Comparison of ENCODE assay signal across 8 mouse cellular contexts in the genomic region with DNA sequence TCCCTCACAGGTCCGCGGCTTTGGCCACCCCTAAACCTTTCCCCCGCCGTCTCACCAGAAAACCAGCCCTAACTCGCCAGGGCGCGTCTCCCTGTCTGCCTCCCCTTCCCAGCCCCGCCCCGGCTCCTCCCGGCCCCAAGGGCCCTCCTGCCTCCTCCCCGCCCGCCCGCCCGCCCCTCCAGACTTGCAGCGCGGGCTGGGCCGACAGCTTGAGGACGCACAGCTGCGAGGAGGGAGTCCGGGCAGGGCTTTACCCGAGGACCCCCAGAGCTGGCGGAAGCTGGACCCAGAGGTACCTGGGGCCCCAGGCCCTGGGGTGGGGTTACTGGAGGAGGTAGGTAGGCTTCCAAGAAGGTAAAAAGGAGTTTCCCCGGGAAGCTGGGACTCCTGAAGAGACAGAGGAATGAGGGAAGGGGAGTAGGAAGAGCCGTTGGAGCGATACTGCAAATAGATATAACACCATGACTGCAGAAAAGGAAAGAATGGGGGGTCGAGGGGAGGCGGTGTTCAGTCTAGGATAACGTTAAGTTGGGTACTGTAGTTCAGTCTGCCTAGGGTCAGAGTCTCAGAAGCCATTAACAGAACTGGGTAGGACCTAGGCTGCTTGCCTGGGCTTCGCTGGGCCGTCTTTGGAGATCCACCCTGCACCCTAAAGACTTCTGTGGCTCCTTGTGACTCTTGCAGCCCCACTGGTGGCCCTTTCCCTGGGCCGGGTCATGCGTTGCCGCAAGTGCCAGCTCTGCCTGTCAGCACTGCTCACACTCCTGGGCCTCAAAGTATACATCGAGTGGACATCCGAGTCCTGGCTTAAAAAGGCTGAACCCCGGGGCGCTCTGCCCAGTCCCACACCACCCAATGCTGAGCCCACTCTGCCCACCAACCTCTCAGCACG. TPM values are rescaled to one million over a fixed set of nuclear protein-coding genes. Genes with fewer than 3 reads are reported as not detected.
DNase-seq lines count a peak whose midpoint lies in the region; ATAC-seq and TF ChIP-seq lines count a peak whose summit lies in the region.

No protein-coding gene starts in this region.

- TF ChIP-seq CTCF in G1E (IDR thresholded peaks at IDR 0.05; ENCODE audit: low read depth, low read length): no peak

- WGBS in intestine, embryonic 14.5 days: 16% methylated on average over 36 of the region's 38 CpGs
- 17% methylated on average over 38 of the region's 38 CpGs for WGBS in liver, embryonic 16.5 days (ENCODE audit: insufficient replicate concordance)
- WGBS in neural tube, embryonic 13.5 days: 17% methylated on average over 37 of the region's 38 CpGs

- peaks cover 78% of the 10 kb centered on the region for H3K36me3 ChIP-seq in G1E (replicated peaks)
- peaks cover 45% of the 10 kb centered on the region for H3K36me3 ChIP-seq in intestine, embryonic 14.5 days (ENCODE audit: control insufficient read depth, insufficient read depth, low read length)
- H3K36me3 ChIP-seq in liver, embryonic 16.5 days (ENCODE audit: control insufficient read depth, insufficient read depth): no peaks in the 10 kb centered on the region
- H3K36me3 ChIP-seq in neural tube, embryonic 13.5 days: peaks cover 73% of the 10 kb centered on the region

- peak overlapping the region; percentile 51 for H3K9ac ChIP-seq in intestine, embryonic 14.5 days (ENCODE audit: low read length)
- peak overlapping the region; percentile 59 for H3K9ac ChIP-seq in liver, embryonic 16.5 days (ENCODE audit: low read depth, low read length)
- H3K9ac ChIP-seq in neural tube, embryonic 13.5 days: peak overlapping the region; percentile 61

- no peak; the same call in 1 of the 2 replicates for ATAC-seq in G1E (ENCODE audit: extremely low read depth, insufficient number of reproducible peaks, low FRiP score, poor library complexity, severe bottlenecking)
- ATAC-seq in intestine, embryonic 14.5 days (replicated peaks; ENCODE audit: low FRiP score, low TSS enrichment, low read depth): peak; percentile 84
- ATAC-seq in liver, embryonic 16.5 days (ENCODE audit: low read depth): peak; percentile 79
- peak; percentile 51; the same call in 1 of the 2 replicates for ATAC-seq in neural tube, embryonic 13.5 days (ENCODE audit: low read depth)

- H3K4me2 ChIP-seq in intestine, embryonic 14.5 days (ENCODE audit: low read length): peak overlapping the region; percentile 73
- H3K4me2 ChIP-seq in liver, embryonic 16.5 days (ENCODE audit: low read depth, low read length): peak overlapping the region; percentile 85
- H3K4me2 ChIP-seq in neural tube, embryonic 13.5 days: peak overlapping the region; percentile 51

- no peaks in the 10 kb centered on the region for H3K9me3 ChIP-seq in G1E (replicated peaks)
- no peaks in the 10 kb centered on the region for H3K9me3 ChIP-seq in intestine, embryonic 14.5 days (ENCODE audit: control insufficient read depth, low read length)
- no peaks in the 10 kb centered on the region for H3K9me3 ChIP-seq in liver, embryonic 16.5 days (replicated peaks; ENCODE audit: control insufficient read depth, low read length)
- no peaks in the 10 kb centered on the region for H3K9me3 ChIP-seq in neural tube, embryonic 13.5 days

- no peaks in the 10 kb centered on the region for H3K27me3 ChIP-seq in G1E (ENCODE audit: insufficient read depth, low read length)
- H3K27me3 ChIP-seq in intestine, embryonic 14.5 days (replicated peaks; ENCODE audit: control insufficient read depth, insufficient read depth, low read length): no peaks in the 10 kb centered on the region
- H3K27me3 ChIP-seq in liver, embryonic 16.5 days (ENCODE audit: control insufficient read depth, insufficient read depth, low read depth, low read length): no peaks in the 10 kb centered on the region
- H3K27me3 ChIP-seq in neural tube, embryonic 13.5 days: peaks cover 22% of the 10 kb centered on the region

- H3K27ac ChIP-seq in intestine, embryonic 14.5 days (ENCODE audit: low read depth): peak overlapping the region; percentile 75
- peak overlapping the region; percentile 44; the same call in 1 of the 2 replicates for H3K27ac ChIP-seq in liver, embryonic 16.5 days (ENCODE audit: low read length)
- peak overlapping the region; percentile 52; the same call in 1 of the 2 replicates for H3K27ac ChIP-seq in neural tube, embryonic 13.5 days (replicated peaks)

- peak; percentile 93 for DNase-seq in G1E (ENCODE audit: low spot score)
- DNase-seq in c-Kit-negative CD71-positive TER-119-positive erythroid progenitor cells, embryonic 14.5 days (ENCODE audit: low read depth, low spot score): peak; percentile 21
- DNase-seq in gastrocnemius, postnatal 10 days: peak; percentile 68
- peak; percentile 84 for DNase-seq in intestine, embryonic 14.5 days (ENCODE audit: low spot score)
- peak; percentile 65 for DNase-seq in urinary bladder, adult 2 months (ENCODE audit: low spot score)
- DNase-seq in layer of hippocampus, postnatal 14 days (ENCODE audit: low spot score in 2 of 2): no peak

- H3K4me3 ChIP-seq in G1E (ENCODE audit: low read depth, low read length): peak overlapping the region; percentile 70
- peak overlapping the region; percentile 45 for H3K4me3 ChIP-seq in intestine, embryonic 14.5 days (ENCODE audit: low read depth, low read length)
- peak overlapping the region; percentile 59 for H3K4me3 ChIP-seq in liver, embryonic 16.5 days (ENCODE audit: low read depth, low read length)
- H3K4me3 ChIP-seq in neural tube, embryonic 13.5 days: peak overlapping the region; percentile 29

- peaks cover 42% of the 10 kb centered on the region for H3K4me1 ChIP-seq in G1E (ENCODE audit: insufficient read depth, low read depth, low read length)
- peaks cover 15% of the 10 kb centered on the region for H3K4me1 ChIP-seq in intestine, embryonic 14.5 days (replicated peaks; ENCODE audit: control insufficient read depth, insufficient read depth, low read length)
- H3K4me1 ChIP-seq in liver, embryonic 16.5 days (ENCODE audit: control insufficient read depth, low read depth, low read length): peaks cover 27% of the 10 kb centered on the region
- H3K4me1 ChIP-seq in neural tube, embryonic 13.5 days (replicated peaks): peaks cover 21% of the 10 kb centered on the region

RNA-seq across cellular contexts. Expression of gene B3gnt8, which starts 1.2 kb away (rescaled TPM):
- total RNA-seq in G1E (2014; fragmentation: Nextera tagmentation): 0.15 and 0.83 TPM in 2 replicates
- 0.98 and 1.1 TPM in 2 replicates for total RNA-seq in G1E (2017)
- polyA plus RNA-seq in G1E (2012): 1.0 and 1.3 TPM in 2 replicates
- total RNA-seq in gastrocnemius, postnatal 10 days (2021): 1 to 10 TPM; 1.9 to 2.5 TPM
- 3.9 and 5.4 TPM in 2 replicates for polyA plus RNA-seq in intestine, embryonic 14.5 days (2014; fragmentation: Nextera tagmentation; extraction: Ambion mirVana)
- polyA plus RNA-seq in liver, embryonic 16.5 days (2015; fragmentation: Nextera tagmentation; extraction: Ambion mirVana): 2.9 and 3.1 TPM in 2 replicates
- 2.9 and 6.3 TPM in 2 replicates for polyA plus RNA-seq in neural tube, embryonic 13.5 days (2015; fragmentation: Nextera tagmentation; extraction: Ambion mirVana)
- 13.2 and 14.1 TPM in 2 replicates for polyA plus RNA-seq in urinary bladder, adult 2 months (2012; rRNA removed)
- 1 to 10 TPM; 1.9 to 2.0 TPM for total RNA-seq in layer of hippocampus, postnatal 14 days (2021)

RNA-seq across cellular contexts. Expression of gene Dmac2, which starts 8.5 kb away (rescaled TPM):
- total RNA-seq in G1E (2014; fragmentation: Nextera tagmentation) (12.7 and 17.8 TPM in 2 replicates), G1E (2017) (21.3 and 24.2 TPM in 2 replicates)
- polyA plus RNA-seq in G1E (2012): 28.0 and 34.2 TPM in 2 replicates
- total RNA-seq in gastrocnemius, postnatal 10 days (2021): 10 to 100 TPM; 24.8 to 24.9 TPM
- polyA plus RNA-seq in intestine, embryonic 14.5 days (2014; fragmentation: Nextera tagmentation; extraction: Ambion mirVana): 40.9 and 43.4 TPM in 2 replicates
- polyA plus RNA-seq in liver, embryonic 16.5 days (2015; fragmentation: Nextera tagmentation; extraction: Ambion mirVana): 8.1 and 8.9 TPM in 2 replicates
- 35.3 and 42.2 TPM in 2 replicates for polyA plus RNA-seq in neural tube, embryonic 13.5 days (2015; fragmentation: Nextera tagmentation; extraction: Ambion mirVana)
- polyA plus RNA-seq in urinary bladder, adult 2 months (2012; rRNA removed): 38.9 and 44.1 TPM in 2 replicates
- total RNA-seq in layer of hippocampus, postnatal 14 days (2021): 10 to 100 TPM; 37.3 to 39.2 TPM

RNA-seq across cellular contexts. Expression of gene Erich4, which starts 12.0 kb away (rescaled TPM):
- total RNA-seq in G1E (2014; fragmentation: Nextera tagmentation) (not detected in 2 replicates), G1E (2017) (not detected in 2 replicates)
- polyA plus RNA-seq in G1E (2012): not detected in 2 replicates
- total RNA-seq in gastrocnemius, postnatal 10 days (2021): not detected
- polyA plus RNA-seq in intestine, embryonic 14.5 days (2014; fragmentation: Nextera tagmentation; extraction: Ambion mirVana): 0.60 and 1.1 TPM in 2 replicates
- polyA plus RNA-seq in liver, embryonic 16.5 days (2015; fragmentation: Nextera tagmentation; extraction: Ambion mirVana): 0.63 and 0.65 TPM in 2 replicates
- polyA plus RNA-seq in neural tube, embryonic 13.5 days (2015; fragmentation: Nextera tagmentation; extraction: Ambion mirVana): not detected in 2 replicates
- not detected in 2 replicates for polyA plus RNA-seq in urinary bladder, adult 2 months (2012; rRNA removed)
- total RNA-seq in layer of hippocampus, postnatal 14 days (2021): under 1 TPM in 1 of 2 experiments, not detected in 1; 0.57 TPM

RNA-seq across cellular contexts. Expression of gene Bckdha, which starts 31.1 kb away (rescaled TPM):
- 6.0 and 7.8 TPM in 2 replicates for total RNA-seq in G1E (2014; fragmentation: Nextera tagmentation)
- 20.4 and 23.8 TPM in 2 replicates for total RNA-seq in G1E (2017)
- 36.6 and 44.1 TPM in 2 replicates for polyA plus RNA-seq in G1E (2012)
- total RNA-seq in gastrocnemius, postnatal 10 days (2021): 10 to 100 TPM; 51.9 to 60.8 TPM
- 44.1 and 48.7 TPM in 2 replicates for polyA plus RNA-seq in intestine, embryonic 14.5 days (2014; fragmentation: Nextera tagmentation; extraction: Ambion mirVana)
- polyA plus RNA-seq in liver, embryonic 16.5 days (2015; fragmentation: Nextera tagmentation; extraction: Ambion mirVana): 36.7 and 43.1 TPM in 2 replicates
- polyA plus RNA-seq in neural tube, embryonic 13.5 days (2015; fragmentation: Nextera tagmentation; extraction: Ambion mirVana): 45.9 and 50.7 TPM in 2 replicates
- 90.1 and 102 TPM in 2 replicates for polyA plus RNA-seq in urinary bladder, adult 2 months (2012; rRNA removed)
- total RNA-seq in layer of hippocampus, postnatal 14 days (2021): 10 to 100 TPM; 38.3 to 42.6 TPM

RNA-seq across cellular contexts. Expression of gene Exosc5, which starts 31.3 kb away (rescaled TPM):
- 71.6 and 84.6 TPM in 2 replicates for total RNA-seq in G1E (2014; fragmentation: Nextera tagmentation)
- 51.4 and 55.4 TPM in 2 replicates for total RNA-seq in G1E (2017)
- 367 and 471 TPM in 2 replicates for polyA plus RNA-seq in G1E (2012)
- 10 to 100 TPM; 23.6 to 26.0 TPM for total RNA-seq in gastrocnemius, postnatal 10 days (2021)
- polyA plus RNA-seq in intestine, embryonic 14.5 days (2014; fragmentation: Nextera tagmentation; extraction: Ambion mirVana): 93.8 and 98.4 TPM in 2 replicates
- polyA plus RNA-seq in liver, embryonic 16.5 days (2015; fragmentation: Nextera tagmentation; extraction: Ambion mirVana): 39.1 and 40.7 TPM in 2 replicates
- 41.8 and 45.1 TPM in 2 replicates for polyA plus RNA-seq in neural tube, embryonic 13.5 days (2015; fragmentation: Nextera tagmentation; extraction: Ambion mirVana)
- polyA plus RNA-seq in urinary bladder, adult 2 months (2012; rRNA removed): 50.4 and 64.6 TPM in 2 replicates
- 10 to 100 TPM; 29.3 to 29.8 TPM for total RNA-seq in layer of hippocampus, postnatal 14 days (2021)

Comparison
In these comparisons a context has a peak if more than half of its experiments do, and no peak if none do; other contexts are left out.
1. DNase-seq: peak in G1E (single experiment), c-Kit-negative CD71-positive TER-119-positive erythroid progenitor cells, embryonic 14.5 days (single experiment), gastrocnemius, postnatal 10 days (single experiment), intestine, embryonic 14.5 days (single experiment) and urinary bladder, adult 2 months (single experiment); none in layer of hippocampus, postnatal 14 days (0 of 2).
2. Peak in every context shown above with its lines, with median percentiles within 50 percentile points of each other: H3K4me3 ChIP-seq, H3K27ac ChIP-seq, H3K4me2 ChIP-seq and H3K9ac ChIP-seq.